Mouse (Mus musculus) megakaryocyte, embryonic 14.5 days (primary cell): ENCODE results near the gene Hnf1a. TPM values are rescaled to one million over a fixed set of nuclear protein-coding genes. Genes with fewer than 3 reads are reported as not detected.

ENCODE experiments used
- H3K27me3 ChIP-seq: replicated peaks from 2 replicates; pipeline ENCODE3; 2012; ENCODE audit warnings: inconsistent platforms
- H3K36me3 ChIP-seq: replicated peaks from 2 replicates; pipeline ENCODE3; 2012; ENCODE audit warnings: low read length, inconsistent platforms, mixed read lengths
- H3K4me1 ChIP-seq: 2 replicates; pipeline ENCODE4 v1.6.1; 2012; ENCODE audit warnings: inconsistent platforms
- H3K4me3 ChIP-seq: replicated peaks from 2 replicates; pipeline ENCODE3; 2012; ENCODE audit warnings: moderate library complexity, mild to moderate bottlenecking, inconsistent platforms
- H3K9me3 ChIP-seq: 2 replicates; pipeline ENCODE4 v1.6.1; 2012; ENCODE audit warnings: inconsistent platforms
- FLI1 ChIP-seq: IDR thresholded peaks from 2 replicates; pipeline ENCODE4 v1.6.1; 2012; ENCODE audit warnings: low read length, inconsistent platforms, mixed read lengths
- GATA1 ChIP-seq: IDR thresholded peaks from 3 replicates; pipeline ENCODE4 v1.6.1; 2012; ENCODE audit warnings: mixed read lengths, low read length, inconsistent platforms, borderline replicate concordance
- polyA plus RNA-seq: library from polyadenylated mRNA; stranded (reverse); fragments of >175 nt; gene quantifications from 2 replicates; pipeline ENCODE4 v1.2.3, GENCODE M21; 2012; ENCODE audit warnings: low replicate concordance; ENCODE audit not compliant: insufficient read depth

The Hnf1a gene
- polyA plus RNA-seq = not detected in 2 replicates

DNA sequence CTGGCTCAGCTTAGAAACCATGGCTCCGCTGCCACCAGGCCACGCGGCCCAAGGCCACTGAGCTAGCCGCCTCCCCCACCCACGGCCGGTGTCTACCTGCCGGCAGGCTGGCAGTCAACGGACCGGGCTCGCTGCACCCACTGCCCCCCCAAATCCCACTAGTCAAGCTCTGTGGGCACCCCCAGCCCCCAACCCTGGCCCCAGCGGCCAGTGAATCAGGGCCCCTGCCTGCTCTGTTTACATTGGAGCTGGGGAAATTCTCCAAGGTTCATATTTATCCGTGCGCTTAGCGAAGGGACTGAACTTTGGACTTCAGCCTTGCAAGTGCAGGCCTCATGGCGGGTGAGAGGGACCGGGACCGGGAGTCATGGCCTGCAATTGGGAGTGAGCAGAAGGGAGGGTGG, at the start of gene Hnf1a:
Gene Hnf1a (minus strand): TSS at position 271 of the 404 bp plus-strand sequence.
- H3K9me3 ChIP-seq = no peaks in the 10 kb centered on the region
- no peaks in the 10 kb centered on the region for H3K36me3 ChIP-seq
- H3K27me3 ChIP-seq = peaks cover 51% of the 10 kb centered on the region
- peaks cover 13% of the 10 kb centered on the region for H3K4me1 ChIP-seq
- H3K4me3 ChIP-seq = no peak within 1 kb of the TSS
- TF ChIP-seq FLI1 = no peak
- no peak for TF ChIP-seq GATA1

GRCm38 (mm10) chr5:115018813-115019212, 47.9 kb upstream of the Hnf1a start:
- TF ChIP-seq FLI1 (no peak), GATA1 (no peak)

GRCm38 (mm10) chr5:115018270-115018669, 47.4 kb upstream of the Hnf1a start:
- Histone ChIP-seq H3K4me3 (peak overlapping the region; percentile 83), H3K36me3 (peaks cover 31% of the 10 kb centered on the region), H3K4me1 (peaks cover 90% of the 10 kb centered on the region), H3K27me3 (no peaks in the 10 kb centered on the region), H3K9me3 (no peaks in the 10 kb centered on the region)
- TF ChIP-seq GATA1 = peak; percentile 23; the same call in 1 of the 3 replicates
- no peak for TF ChIP-seq FLI1

More at GRCm38 (mm10) chr5:115018813-115019212, 47.9 kb upstream of the Hnf1a start:
- no peaks in the 10 kb centered on the region for H3K27me3 ChIP-seq
- peak overlapping the region; percentile 85 for H3K4me3 ChIP-seq
- no peaks in the 10 kb centered on the region for H3K9me3 ChIP-seq
- peaks cover 85% of the 10 kb centered on the region for H3K4me1 ChIP-seq
- peaks cover 29% of the 10 kb centered on the region for H3K36me3 ChIP-seq

- Histone ChIP-seq H3K4me1 (peaks cover 87% of the 10 kb centered on the region), H3K27me3 (no peaks in the 10 kb centered on the region), H3K4me3 (peak overlapping the region; percentile 6), H3K9me3 (no peaks in the 10 kb centered on the region), H3K36me3 (peaks cover 15% of the 10 kb centered on the region)
- no peak for TF ChIP-seq GATA1
- no peak for TF ChIP-seq FLI1
Measured at GRCm38 (mm10) chr5:115015121-115015520, 44.2 kb upstream of the Hnf1a start.

- TF ChIP-seq GATA1 (no peak), FLI1 (no peak)
- Histone ChIP-seq H3K4me1 (peaks cover 87% of the 10 kb centered on the region), H3K36me3 (peaks cover 13% of the 10 kb centered on the region), H3K9me3 (no peaks in the 10 kb centered on the region), H3K27me3 (no peaks in the 10 kb centered on the region), H3K4me3 (peak overlapping the region; percentile 69)
Measured at GRCm38 (mm10) chr5:115014570-115014969, 43.7 kb upstream of the Hnf1a start.

DNA sequence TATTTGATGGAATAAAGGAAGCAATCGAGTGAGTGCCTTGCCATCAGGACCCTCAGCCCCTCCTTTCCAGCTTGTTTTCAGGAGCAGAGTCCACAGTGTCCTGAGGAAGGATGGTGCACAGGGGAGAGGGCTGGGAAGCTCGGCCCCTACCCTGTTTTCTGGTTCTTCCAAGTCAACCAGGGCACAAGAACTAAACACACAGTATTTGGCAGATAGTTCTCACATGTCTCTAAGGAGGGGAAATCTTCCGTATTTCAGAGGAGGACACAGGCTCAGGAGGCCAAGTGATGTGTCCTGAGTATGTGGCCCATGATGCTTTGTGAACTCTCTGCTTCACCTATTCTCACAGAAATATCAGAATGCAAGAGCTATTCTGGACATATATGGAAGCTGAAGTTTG, 42.5 kb upstream of the Hnf1a start:
- Histone ChIP-seq H3K4me3 (peak overlapping the region; percentile 98), H3K4me1 (peaks cover 83% of the 10 kb centered on the region), H3K36me3 (peaks cover 13% of the 10 kb centered on the region), H3K9me3 (no peaks in the 10 kb centered on the region), H3K27me3 (no peaks in the 10 kb centered on the region)
- TF ChIP-seq FLI1 = no peak
- TF ChIP-seq GATA1 = no peak

GRCm38 (mm10) chr5:115011519-115012261, 40.8 kb upstream of the Hnf1a start:
- TF ChIP-seq FLI1 (no peak), GATA1 (no peak)
- Histone ChIP-seq H3K36me3 (peaks cover 11% of the 10 kb centered on the region), H3K27me3 (no peaks in the 10 kb centered on the region), H3K4me1 (peaks cover 76% of the 10 kb centered on the region), H3K4me3 (peak overlapping the region; percentile 98), H3K9me3 (no peaks in the 10 kb centered on the region)

- Histone ChIP-seq H3K9me3 (no peaks in the 10 kb centered on the region), H3K36me3 (peaks cover 8% of the 10 kb centered on the region), H3K4me1 (peaks cover 71% of the 10 kb centered on the region), H3K4me3 (peak overlapping the region; percentile 98), H3K27me3 (no peaks in the 10 kb centered on the region)
- TF ChIP-seq GATA1 (no peak), FLI1 (no peak)
Measured at GRCm38 (mm10) chr5:115011217-115011518, 40.3 kb upstream of the Hnf1a start.

- H3K4me1 ChIP-seq = peaks cover 70% of the 10 kb centered on the region
- no peaks in the 10 kb centered on the region for H3K9me3 ChIP-seq
- no peaks in the 10 kb centered on the region for H3K27me3 ChIP-seq
- peak within 1 kb of the TSS; percentile 98 for H3K4me3 ChIP-seq
- H3K36me3 ChIP-seq = peaks cover 8% of the 10 kb centered on the region
- TF ChIP-seq FLI1 = no peak
- TF ChIP-seq GATA1 = no peak
Measured at GRCm38 (mm10) chr5:115010577-115011216, 39.8 kb upstream of the Hnf1a start, which contains the start of gene Sppl3. Sppl3 (plus strand) TSS chr5:115011137.

GRCm38 (mm10) chr5:115009961-115010360, 39.1 kb upstream of the Hnf1a start:
- peaks cover 5% of the 10 kb centered on the region for H3K36me3 ChIP-seq
- peaks cover 66% of the 10 kb centered on the region for H3K4me1 ChIP-seq
- peak overlapping the region; percentile 98 for H3K4me3 ChIP-seq

More at GRCm38 (mm10) chr5:115009961-115010360, 39.1 kb upstream of the Hnf1a start:
- TF ChIP-seq FLI1 (no peak), GATA1 (no peak)
- H3K27me3 ChIP-seq = no peaks in the 10 kb centered on the region
- no peaks in the 10 kb centered on the region for H3K9me3 ChIP-seq
